Mouse (Mus musculus) gastrocnemius, postnatal 25 days (tissue): Measurements from ENCODE around the gene Tns3. TPM values are rescaled to one million over a fixed set of nuclear protein-coding genes. Genes with fewer than 3 reads are reported as not detected.

ENCODE experiments used
- DNase-seq: peaks from one replicate; pipeline ENCODE4 v3.0.0; 2022
- total RNA-seq, 2 experiments: library from RNA; stranded (reverse); gene quantifications; 1 replicate in 1 of 2; 2 replicates in 1 of 2; pipeline ENCODE4 v1.2.3; 2021

The Tns3 gene
- total RNA-seq, 2 experiments from 2014 or later = 6.6 to 7.1 TPM

GRCm38 (mm10) chr11:8471535-8471934 lies 192.8 kb downstream of the Tns3 start:
- no peak for DNase-seq

DNA sequence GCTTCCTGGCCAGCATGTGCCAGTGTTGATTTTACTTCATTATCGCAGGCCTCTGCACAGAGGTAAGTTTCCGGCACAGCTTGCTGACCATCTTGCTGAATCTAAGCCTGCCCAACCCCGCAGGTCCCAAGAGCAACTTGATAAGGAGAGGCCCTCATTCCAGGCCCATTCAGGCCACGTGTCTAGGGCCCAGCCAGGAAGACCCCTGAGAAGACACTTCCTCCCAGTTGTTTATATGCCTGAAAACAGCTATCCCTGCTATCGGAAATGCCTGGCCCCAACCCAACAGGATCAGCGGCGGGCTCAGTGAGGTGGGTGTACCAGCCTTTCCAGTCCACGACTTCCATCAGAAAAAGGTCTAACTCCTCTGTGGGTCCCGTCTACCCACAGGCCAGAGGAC lies 194.8 kb downstream of the Tns3 start:
- DNase-seq = no peak

DNA sequence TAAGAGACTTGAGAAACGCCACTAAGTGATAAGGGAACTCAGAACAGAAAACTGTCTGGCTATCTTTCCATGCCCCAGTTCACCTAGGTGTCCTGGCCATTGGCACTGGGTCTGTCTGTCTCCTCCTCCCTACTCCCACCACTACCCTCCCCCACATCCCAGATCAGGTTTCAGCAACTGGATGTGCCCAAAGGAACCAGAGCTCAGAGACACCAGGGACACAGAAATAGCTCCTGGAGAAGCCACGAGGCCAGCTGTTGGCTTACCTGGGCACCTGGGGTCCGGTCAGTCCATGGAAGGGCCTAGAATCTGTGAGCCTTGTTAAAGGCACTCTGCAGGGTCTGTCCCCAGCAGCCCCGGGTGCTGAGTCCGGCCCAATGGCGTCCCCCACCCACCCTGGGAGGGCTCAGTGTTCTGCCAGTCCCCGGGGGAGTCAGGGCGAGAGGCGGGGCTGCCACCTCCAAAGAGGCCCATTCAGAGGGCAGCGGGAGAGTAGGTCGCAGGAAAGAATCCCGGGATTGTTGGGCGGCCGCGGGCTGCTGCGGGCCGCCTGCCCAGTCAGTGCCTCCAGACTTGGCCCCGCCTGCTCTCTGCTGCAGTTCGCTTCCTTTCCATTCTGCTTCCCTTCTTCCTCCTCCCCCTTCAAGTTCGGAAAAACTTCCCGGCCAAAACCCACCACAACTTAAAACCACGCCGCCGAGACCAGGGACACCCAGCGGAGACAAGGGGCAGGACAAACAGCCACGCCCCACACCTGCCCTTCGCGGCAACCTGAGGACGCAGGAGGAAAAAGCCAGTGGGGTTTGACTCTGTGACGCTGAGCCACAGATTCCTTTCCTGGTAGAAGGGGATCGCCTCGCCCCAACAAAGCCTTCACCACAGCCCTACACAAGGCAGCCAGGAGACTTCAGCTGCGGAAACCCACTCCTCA lies 195.9 kb downstream of the Tns3 start:
- DNase-seq = peak; percentile 72

DNA sequence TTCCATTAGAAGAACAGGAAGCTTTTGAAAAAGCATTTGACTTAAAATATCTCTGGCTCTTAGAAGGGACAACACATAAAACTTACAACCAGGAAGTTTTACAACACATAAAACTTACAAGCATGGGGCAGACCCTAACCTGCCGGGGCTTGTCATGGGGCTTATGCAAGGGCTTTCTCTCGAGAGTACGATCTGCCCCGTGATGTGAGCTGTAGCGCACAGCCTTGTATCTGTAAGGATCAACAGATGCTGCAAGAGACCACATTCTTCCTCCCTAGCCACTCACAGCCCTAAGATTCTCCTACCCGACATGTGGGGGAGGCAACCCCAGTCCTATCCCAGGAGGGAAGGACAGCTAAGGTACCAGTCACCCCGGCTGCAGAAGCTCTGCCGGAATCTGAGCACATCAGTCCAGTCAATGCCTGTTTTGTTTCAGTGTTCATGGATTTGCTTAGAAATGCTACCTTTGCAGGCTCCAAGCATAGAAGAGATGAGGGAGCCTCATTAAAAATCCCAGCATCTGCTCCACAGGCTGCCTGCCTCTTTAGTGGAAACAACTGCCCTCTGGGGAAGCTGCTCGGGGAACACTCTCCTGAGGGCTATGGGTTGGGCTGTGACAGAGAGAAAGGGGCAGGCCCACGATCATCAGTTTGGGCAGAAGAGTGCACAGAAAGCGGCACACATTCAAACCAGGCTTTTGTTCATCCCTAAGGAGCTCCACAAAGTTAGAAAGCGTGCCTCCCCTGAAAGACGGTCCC lies 196.8 kb downstream of the Tns3 start:
- no peak for DNase-seq

DNA sequence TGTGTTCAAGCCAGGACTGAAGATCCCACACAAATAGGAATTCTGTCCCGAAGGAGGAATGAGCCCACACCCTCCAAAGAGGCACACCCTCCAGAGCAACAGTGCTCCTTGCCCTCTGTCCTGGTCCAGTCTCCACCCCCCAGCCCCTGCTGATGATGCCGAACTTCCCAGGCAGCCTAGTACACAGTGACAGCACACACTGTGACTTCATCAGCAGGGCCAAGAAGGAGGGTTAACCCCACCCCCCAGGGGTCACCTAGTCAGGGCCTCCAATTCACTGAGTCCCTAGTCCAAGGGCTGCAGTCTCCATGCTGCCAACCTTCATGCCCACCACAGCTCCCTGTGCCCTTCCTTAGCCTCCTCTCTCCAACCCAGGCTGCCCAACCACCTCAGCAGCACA lies 200.5 kb downstream of the Tns3 start:
- no peak for DNase-seq

- DNase-seq = no peak
These were observed 201.4 kb downstream of the Tns3 start for GRCm38 (mm10) chr11:8462827-8463405.

- no peak for DNase-seq
These were observed 203.5 kb downstream of the Tns3 start for GRCm38 (mm10) chr11:8460835-8461234.

DNA sequence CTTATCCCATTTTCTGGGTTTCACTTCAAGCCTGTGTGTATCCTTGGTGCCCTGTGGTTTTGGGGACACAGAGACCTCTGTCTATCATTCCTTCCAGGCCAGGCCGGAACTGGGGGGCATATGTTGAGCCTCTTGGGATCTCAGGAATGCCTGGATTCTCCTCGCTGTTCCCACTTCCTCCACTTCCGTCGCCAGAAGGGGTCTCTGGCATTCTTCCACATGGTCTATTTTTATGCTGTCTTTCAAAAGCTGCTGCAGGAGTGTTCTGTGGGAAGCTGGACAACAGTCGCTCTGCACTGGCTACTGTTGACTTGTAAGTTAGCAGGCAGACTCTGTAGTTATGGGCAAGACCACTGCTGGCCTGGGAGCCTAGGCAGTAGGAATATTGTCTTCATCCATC lies 206.4 kb downstream of the Tns3 start:
- no peak for DNase-seq

- no peak for DNase-seq
These were observed 207.6 kb downstream of the Tns3 start for GRCm38 (mm10) chr11:8456586-8457285.

- DNase-seq = no peak
These were observed 208.7 kb downstream of the Tns3 start for GRCm38 (mm10) chr11:8455650-8456049.

GRCm38 (mm10) chr11:8453252-8453651 lies 211.1 kb downstream of the Tns3 start:
- no peak for DNase-seq

GRCm38 (mm10) chr11:8451597-8452201 lies 212.6 kb downstream of the Tns3 start:
- no peak for DNase-seq

DNA sequence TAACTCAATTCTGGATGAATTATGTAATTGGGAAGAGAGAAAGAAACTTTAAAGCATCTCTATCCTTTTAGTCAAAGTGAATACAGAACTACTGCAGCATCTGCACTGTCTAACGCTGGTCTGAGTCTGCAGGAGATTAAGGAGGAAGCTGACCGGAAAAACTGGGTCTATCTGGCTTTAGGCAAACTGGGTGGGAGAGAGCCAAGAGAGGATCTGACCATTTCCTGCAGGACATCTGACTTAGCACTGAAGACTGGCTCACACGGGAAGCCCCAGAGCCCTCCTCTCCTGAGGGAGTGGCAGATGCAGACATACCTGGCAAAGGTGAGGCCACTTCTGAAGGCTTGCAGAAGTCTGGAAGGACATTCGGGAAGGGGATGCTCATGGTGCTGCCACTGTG lies 213.8 kb downstream of the Tns3 start:
- DNase-seq = no peak

- peak; percentile 60 for DNase-seq
These were observed 218.4 kb downstream of the Tns3 start for GRCm38 (mm10) chr11:8445915-8446356.

- no peak for DNase-seq
These were observed 219.4 kb downstream of the Tns3 start for GRCm38 (mm10) chr11:8444759-8445422.

DNA sequence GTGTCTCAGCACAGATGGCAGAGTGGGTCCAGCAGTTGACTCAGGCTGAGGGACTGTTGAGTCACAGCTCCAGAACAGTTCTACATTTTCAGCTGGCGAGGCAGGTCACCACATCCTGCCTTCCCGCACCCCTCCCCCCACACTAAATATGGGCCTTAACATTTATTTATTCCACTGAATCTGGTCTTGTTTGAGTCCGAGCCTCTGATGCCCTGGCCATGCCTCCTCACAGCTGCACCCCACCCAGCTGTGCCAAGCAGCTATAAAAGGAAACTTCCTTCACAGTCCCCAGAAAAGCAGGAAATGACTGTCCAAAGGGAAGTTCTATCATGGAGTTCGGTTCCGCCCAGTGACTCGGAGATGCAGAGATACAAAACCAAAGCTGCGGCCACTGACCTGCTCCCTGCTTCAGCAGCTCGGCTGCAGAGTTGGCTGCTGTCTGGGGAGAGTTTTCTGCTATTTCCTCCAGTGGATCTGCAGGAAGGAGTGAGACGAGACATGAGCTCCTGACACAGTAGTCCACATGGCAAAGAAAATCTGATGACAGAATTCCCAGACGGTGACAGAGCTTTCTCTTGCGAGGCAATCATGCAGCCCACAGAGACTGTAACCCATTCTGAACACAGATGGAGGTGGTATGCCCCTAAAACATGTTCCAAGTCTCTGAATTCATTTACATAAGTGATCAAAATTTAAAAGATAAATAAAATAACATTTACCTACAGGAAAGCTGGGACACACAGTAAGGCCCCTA lies 220.6 kb downstream of the Tns3 start:
- DNase-seq = peak; percentile 60

DNA sequence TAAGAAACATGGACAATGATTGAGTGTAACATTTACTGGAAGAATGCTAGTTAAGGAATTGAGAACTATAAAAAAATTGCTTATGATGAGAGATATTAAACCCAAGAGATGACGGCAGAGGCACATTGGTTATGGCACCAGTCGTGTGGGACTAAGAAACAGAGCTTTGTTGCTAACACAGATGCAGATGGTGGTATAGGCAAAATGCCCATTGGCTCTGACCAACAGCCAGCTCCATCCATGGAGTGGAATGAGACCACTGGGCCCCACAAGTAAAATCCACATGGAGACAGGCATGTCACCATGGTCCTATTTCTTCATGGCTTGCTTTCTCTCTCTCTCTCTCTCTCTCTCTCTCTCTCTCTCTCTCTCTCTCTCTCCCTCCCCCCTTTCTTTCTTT lies 223.6 kb downstream of the Tns3 start:
- no peak for DNase-seq

- no peak for DNase-seq
These were observed 224.1 kb downstream of the Tns3 start for GRCm38 (mm10) chr11:8440221-8440620.

DNA sequence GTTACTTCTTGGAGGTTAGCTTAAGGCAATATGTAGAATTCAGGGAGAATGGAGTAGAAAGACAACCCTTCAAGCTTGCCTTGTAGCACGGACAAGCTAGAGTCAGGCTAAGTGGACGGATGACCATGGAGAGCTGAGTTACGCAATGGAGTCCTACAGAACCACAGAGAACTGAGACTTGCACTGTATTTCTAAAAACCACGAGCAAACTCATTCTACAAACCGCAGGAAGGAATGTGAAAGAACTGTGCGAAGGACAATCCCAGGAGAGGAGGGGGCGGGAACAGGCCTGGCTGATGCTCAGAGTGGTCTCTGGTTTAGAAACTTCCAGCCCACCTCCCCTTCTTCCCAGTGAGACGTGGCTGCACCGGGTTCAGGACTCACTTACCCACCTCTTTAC lies 225.3 kb downstream of the Tns3 start:
- no peak for DNase-seq

- no peak for DNase-seq
These were observed 226.1 kb downstream of the Tns3 start for GRCm38 (mm10) chr11:8438269-8438668.
